Mouse (Mus musculus) embryo, embryonic 10 days (tissue): ENCODE data around the gene Scube3.

Source experiments
- DNase-seq: peaks from one replicate; pipeline ENCODE4 v3.0.0-alpha.2; 2015; ENCODE audit warnings: low spot score

Scube3 gene

GRCm38 (mm10) chr17:28177540-28178046, 35.7 kb downstream of the Scube3 start:
- peak; percentile 68 for DNase-seq

DNA sequence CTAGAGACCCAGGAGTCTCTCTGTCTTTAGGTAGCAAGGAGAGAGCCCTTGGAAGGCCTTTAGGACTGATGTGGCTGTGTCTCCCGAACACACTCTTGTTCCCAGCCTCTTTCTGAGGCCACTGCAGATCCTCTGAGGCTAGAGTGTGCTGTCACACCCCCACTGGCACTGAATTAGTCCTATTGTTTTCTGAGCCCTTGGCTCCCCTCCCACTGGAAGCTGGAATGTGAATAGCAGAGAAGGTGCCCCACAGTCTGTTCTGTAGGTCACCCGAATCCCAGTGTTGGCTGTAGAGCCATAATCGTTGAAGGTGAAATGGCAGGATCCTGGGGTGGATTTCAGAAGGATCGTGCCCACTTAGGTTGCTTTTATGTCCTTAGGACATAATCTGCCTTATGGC, 38.4 kb downstream of the Scube3 start:
- DNase-seq = no peak

DNA sequence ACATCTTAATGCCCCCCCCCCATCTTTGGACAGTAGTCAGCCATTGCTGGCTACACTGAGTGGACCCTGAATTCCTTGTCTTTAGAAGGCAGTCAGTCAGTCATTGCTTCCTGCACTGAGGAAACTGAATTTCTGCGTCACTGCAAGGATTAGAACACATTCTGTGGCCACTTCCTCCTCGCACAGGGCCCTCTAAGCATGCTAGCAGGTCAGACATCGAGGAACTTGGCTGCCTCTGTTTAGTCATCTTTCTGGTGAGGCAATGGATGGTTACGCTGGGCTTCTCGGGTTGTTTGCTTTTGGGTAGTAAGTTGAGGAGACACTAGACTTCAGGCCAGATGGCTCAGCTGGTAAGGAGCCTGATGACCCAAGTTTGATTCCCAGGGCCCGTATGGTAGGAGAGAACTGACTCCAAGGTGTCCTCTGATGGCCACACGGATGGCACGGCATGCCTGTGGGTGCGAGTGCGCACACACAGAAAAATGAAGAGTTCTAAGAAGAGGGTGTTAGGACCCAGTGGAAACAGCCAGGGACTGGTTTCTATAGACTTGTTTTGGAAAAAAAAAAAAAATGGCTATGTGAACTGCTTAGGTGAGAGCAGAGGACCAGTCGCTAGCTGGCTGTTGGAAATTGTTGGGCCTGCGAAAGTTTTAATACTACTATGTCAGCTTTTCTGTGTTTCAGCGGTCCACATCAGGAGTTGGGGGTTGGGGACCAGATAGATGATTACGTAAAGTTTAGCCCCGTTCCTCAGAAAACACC, 39.0 kb downstream of the Scube3 start:
- DNase-seq = no peak

GRCm38 (mm10) chr17:28184971-28185638, 43.2 kb downstream of the Scube3 start:
- DNase-seq = no peak

DNA sequence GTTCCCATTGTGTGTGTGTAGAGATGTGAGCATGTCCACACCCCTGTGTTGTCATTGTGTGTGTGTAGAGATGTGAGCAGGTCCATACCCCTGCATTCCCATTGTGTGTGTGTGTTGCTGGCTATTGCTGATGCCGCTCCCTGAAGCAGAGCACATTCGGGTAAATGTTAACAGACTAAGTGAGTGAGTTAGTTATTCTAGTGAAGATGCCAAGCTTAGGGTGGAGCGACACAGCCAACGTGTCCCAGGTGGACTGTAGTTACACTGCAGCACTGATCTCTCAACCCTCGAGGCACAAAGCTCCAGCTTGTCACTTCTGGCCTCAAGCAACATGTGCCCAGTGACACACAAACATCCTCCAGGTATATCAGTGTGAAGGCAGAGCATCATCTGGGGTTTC, 46.4 kb downstream of the Scube3 start:
- DNase-seq = no peak

DNA sequence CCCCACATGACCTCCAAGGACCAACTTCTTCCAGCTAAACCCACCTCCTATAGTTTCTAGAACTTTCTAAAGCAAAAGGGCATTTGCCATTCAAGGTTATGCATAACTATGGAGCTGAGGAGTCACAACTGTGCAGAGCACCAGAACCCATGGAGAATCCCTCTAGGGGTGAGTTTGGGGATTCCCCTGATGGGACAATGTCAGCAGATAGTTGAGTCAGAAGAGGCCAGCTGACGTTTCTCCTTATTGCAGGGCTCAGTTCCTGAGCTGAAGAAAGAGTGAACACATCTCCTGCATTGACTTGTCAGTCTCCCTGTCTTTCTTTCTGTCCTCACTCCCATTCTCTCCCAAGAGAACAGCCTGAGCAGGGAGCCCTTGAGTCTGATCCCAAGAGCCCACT, 50.8 kb downstream of the Scube3 start:
- DNase-seq = no peak

DNA sequence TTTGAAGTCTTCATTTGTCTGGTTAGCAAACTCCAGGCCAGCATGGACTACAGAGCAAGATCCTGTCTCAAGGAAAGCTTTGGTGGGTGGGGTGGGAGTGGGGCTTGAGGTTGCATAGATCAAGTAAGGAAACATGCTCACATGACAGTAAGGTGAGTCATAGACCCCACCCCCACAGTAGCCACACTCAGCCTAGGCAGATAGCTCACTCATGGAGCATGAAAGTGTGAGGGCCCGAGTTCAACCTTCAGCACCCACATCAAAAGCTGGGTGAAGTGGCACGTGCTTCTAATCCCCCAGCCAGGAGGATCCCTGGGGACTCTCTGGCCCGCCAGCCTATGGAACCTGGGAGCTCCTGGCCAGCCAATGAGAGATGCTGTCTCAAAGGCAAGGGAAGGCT, 51.6 kb downstream of the Scube3 start:
- DNase-seq = no peak

DNA sequence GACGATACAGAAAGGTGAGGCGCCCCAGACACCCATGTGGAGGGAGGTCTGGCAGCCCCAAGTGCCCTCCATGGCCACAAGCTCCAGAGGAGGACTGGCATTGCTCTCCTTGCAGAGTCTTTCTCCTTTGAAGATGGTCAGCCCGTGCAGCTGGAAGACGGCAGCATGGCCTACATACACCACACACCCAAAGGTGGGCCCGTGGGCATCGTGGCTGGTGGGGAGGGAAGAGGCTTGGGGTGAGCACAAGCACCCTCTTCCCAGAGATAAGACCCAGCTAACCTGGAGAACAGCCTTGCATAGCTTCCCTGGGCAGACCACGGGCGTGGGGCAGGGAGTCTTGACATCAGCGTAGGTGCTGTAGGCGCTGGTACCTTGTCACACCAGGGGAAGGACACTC, 53.1 kb downstream of the Scube3 start:
- no peak for DNase-seq

DNA sequence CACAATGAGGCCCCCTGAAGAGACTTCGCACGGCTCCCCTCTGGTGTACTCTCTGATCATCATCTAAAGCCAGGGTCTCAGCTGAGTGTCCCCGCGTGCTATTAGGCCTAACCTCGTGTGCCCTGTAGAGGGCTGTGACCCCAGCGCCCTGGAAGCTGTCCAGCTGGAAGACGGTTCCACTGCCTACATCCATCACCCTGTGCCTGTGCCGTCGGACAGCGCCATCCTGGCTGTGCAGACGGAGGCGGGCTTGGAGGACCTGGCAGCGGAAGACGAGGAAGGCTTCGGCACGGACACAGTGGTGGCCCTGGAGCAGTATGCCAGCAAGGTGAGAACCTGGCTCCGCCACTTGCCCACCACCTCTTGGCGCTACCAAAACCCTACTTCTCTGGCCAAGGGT, 55.7 kb downstream of the Scube3 start:
- DNase-seq = peak; percentile 42

GRCm38 (mm10) chr17:28201982-28202381, 60.0 kb downstream of the Scube3 start:
- DNase-seq = no peak

DNA sequence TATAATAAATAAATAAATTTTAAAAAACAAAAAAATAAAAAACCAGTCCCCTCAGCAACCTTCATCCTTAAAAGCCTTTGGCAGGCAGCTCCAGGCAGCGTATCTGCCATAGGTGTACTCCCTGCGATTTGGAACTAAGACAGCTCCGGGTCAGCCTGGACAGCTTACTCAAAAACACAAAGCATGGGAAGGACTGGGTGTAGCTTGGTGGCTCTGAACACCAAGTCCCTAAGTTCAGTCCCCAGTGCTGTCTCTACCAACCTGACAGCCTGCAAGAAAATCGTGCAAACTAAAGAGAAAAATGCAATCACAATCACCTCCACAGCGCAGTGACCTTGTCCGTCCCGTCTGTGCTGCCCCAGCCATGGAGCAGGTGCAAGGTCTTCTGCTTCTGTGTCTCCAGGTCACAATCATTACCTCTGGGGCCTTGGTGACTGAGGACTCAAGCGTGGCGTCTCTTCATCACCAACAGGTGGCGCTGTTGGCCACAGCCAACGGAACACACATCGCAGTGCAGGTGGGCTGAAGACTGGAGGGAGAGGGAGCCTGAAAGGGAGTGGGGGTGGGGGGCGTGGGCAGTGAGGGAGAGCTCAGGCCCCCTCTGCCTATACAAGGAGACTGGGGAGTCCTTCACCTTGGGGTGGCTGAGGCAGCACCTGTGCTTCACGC, 62.2 kb downstream of the Scube3 start:
- peak; percentile 85 for DNase-seq

DNA sequence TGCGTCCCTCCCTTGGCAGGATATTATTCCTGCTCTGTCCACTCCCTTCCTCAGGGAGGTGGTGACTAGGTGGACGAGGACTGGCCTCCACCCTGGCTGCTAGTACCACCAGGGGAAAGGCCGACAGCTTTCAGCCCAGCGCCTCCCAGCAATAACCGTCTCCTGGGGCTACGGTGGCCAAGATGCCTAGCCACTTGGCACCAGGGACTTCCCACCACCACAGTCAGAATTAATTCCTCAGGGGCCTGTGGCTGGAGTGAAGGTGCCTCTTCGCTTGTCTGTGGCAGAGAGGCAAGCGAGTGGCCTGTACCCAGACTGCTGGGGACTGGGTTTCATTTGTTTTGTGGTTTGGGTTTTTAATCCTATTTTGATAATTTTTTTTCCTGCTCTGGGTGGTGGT, 63.5 kb downstream of the Scube3 start:
- DNase-seq = no peak

DNA sequence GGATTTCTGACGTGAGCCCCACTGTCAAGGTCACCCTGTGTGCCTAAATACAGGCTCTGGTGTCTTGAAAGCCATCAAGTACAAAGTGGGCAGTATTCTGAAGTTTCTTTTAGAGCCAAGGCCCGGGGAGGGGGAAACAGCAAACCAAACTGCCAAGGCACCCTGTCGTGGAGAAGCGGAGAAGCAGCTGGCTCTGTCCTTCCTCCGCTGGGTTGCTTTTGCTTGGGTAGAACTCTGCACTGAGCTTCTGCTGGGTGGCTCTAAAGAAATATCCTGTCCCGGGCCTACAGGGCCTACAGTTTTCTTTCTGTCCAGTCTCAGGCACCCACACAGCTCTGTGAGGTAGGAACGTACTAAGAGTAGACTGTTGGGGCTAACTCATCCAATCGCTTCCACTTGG, 65.2 kb downstream of the Scube3 start:
- DNase-seq = no peak

DNA sequence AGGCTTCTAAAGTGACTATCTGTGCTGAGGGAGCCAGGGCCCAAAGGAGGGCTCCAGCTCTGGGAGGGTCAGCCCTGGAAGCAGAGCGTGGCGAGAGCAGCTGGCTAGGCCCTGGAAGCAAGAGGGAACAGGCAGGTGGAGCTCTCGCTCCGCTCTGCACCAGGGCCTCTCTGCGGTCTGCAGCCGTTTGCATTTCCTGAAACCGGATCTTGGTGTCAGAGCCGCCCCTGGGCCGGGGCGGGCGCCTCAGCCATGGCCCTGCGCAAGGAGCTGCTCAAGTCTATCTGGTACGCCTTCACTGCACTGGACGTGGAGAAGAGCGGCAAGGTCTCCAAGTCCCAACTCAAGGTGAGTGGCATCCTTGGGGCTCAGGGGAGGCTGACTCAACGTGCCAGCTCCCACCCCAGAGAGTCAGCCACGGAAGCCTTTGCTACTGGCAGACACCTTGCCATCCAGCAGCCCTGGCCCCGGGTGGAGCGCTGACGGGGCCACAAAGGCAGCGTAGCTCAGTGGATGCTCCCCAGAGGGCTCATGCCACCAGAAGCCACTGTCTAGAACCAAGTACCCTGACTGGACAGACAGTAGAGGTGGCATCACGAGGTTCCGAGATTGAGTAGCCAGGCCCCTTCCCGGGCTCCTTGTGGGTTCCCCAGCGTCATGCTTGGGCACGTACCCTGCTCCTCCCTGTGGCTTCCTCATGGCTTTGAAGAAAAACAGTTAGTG, 65.8 kb downstream of the Scube3 start, which contains the start of gene Def6:
TSS of gene Def6 (plus strand) at position 188 of the 723 bp plus-strand sequence.
- peak; percentile 85 for DNase-seq

DNA sequence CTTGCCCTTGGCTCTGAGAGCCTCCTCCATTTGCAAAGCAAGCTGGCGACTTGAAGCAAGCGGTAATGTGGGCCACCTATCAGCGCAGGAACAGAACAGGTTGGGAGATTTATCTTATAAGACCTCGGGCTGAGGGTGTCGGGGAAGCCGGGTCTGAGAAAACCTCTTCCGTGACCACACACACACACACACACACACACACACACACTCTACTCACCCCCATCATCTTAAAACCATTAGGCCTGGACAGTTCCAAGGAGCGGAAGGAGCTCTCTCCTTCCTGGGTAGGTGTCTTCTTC, 66.3 kb downstream of the Scube3 start:
- no peak for DNase-seq

DNA sequence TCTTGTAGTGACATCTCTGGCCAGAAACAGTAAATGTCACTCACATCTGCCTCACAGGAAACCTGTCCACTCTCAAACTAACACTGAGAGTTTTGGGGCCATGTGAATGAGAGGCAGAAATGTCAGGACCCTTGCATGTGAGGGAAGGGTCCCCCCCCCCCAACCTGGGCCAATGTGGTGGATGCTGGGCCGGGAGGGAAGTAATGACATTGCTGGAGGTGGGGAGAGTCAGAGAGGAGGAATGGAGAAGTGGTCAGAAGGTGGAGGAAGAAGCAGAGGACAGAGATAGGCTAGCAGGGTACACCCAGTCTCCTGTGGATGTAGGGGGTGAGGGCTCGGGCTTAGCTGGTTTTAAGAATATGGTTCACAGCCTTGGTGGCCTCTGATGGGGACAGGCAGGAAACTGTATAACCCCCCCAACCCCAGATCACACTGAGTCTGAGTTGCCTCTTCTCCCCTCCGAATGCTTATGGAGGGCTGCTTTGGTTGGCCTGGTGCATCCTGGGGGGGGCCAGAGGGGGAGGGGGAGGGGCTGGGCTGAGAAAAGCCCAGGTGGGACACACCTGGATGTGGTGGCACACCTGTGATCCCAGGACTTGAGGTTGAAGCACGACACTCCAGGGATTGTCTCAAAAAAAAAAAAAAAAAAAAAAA, 67.6 kb downstream of the Scube3 start:
- no peak for DNase-seq

DNA sequence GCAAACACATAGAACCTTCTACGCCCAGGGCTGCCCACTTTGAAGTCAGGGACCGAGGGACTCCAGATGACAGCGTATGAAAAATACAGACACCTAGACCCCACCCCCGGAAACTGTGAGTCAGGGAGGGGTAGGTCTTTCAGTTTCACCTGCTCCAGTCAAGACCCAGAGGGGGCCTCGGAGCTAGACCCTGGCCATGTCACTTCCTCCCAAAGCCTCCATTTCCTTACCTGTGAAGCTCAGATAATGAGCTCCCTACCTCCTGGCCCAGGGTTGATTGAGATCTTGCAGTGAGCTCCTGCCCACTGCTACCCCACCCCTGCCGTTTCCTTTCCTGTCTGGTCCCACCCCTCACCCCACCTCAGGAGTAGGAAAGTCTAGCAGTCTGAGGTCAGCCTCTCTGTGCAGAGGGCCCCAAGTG, 70.0 kb downstream of the Scube3 start:
- DNase-seq = no peak

- DNase-seq = no peak
These were observed 70.5 kb downstream of the Scube3 start for GRCm38 (mm10) chr17:28212391-28212790.

DNA sequence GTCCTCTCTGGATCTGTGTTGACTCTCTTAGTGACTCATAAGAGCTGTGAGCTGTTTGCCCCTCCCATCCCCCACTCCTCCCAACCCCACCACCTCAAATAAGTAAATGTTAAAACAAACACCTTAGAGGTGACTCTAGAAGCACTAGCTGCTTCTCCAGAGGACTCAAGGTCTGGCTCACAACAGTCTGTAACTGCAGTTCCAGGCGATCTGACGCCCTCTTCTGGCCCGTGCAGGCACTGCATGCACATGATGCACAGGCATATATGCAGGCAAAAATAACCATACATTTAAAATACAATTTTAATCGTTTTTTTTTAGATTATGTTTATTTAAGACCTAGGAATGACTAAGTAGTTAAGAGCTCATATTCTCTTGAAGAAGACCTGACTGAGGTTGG, 71.3 kb downstream of the Scube3 start:
- peak; percentile 46 for DNase-seq

GRCm38 (mm10) chr17:28216791-28217190, 74.8 kb downstream of the Scube3 start:
- no peak for DNase-seq

- peak; percentile 40 for DNase-seq
These were observed 76.0 kb downstream of the Scube3 start for GRCm38 (mm10) chr17:28217721-28218649.
